Mouse (Mus musculus) neural tube, embryonic 12.5 days (tissue): ENCODE data around the gene Camkmt. TPM values are rescaled to one million over a fixed set of nuclear protein-coding genes. Genes with fewer than 3 reads are reported as not detected.

Source experiments
- ATAC-seq: fragments of 200-750 bp; cut with Nextera tagmentation; 2 replicates; pipeline ENCODE4 v1.8.0; 2017; ENCODE audit warnings: low read depth, mild to moderate bottlenecking, moderate TSS enrichment, moderate library complexity; ENCODE audit not compliant: low FRiP score
- H3K27ac ChIP-seq: fragments of 300-500 bp; sonication (generic); 2 replicates; pipeline ENCODE4 v1.5.1; 2016
- H3K27me3 ChIP-seq: fragments of 300-500 bp; sonication (generic); replicated peaks from 2 replicates; pipeline ENCODE4 v1.6.1; 2016; ENCODE audit warnings: mild to moderate bottlenecking
- H3K36me3 ChIP-seq: fragments of 300-500 bp; sonication (generic); 2 replicates; pipeline ENCODE4 v1.6.1; 2016; ENCODE audit warnings: mild to moderate bottlenecking
- H3K4me1 ChIP-seq: fragments of 300-500 bp; sonication (generic); 2 replicates; pipeline ENCODE4 v1.6.1; 2016
- H3K4me2 ChIP-seq: fragments of 300-500 bp; sonication (generic); replicated peaks from 2 replicates; pipeline ENCODE4 v1.6.1; 2016; ENCODE audit warnings: mild to moderate bottlenecking
- H3K4me3 ChIP-seq: fragments of 300-500 bp; sonication (generic); 2 replicates; pipeline ENCODE4 v1.5.1; 2016
- H3K9ac ChIP-seq: fragments of 300-500 bp; sonication (generic); 2 replicates; pipeline ENCODE4 v1.6.1; 2016; ENCODE audit warnings: mild to moderate bottlenecking
- H3K9me3 ChIP-seq: fragments of 300-500 bp; sonication (generic); 2 replicates; pipeline ENCODE4 v1.6.1; 2016; ENCODE audit warnings: mild to moderate bottlenecking
- WGBS: fragments of 180-500 bp; shearing (Covaris S2); methylation state at CpG from one replicate; pipeline ENCODE4 v1.1.7; 2016; 5-methylcytosine and 5-hydroxymethylcytosine counted together
- polyA plus RNA-seq: library from polyadenylated mRNA; unstranded; fragments of >200 nt; fragmentation: Nextera tagmentation; extraction: Ambion mirVana; gene quantifications from 2 replicates; pipeline ENCODE4 v1.2.1, GENCODE M21; 2016

Gene Camkmt
- 14.7 and 14.9 TPM in 2 replicates for polyA plus RNA-seq

DNA sequence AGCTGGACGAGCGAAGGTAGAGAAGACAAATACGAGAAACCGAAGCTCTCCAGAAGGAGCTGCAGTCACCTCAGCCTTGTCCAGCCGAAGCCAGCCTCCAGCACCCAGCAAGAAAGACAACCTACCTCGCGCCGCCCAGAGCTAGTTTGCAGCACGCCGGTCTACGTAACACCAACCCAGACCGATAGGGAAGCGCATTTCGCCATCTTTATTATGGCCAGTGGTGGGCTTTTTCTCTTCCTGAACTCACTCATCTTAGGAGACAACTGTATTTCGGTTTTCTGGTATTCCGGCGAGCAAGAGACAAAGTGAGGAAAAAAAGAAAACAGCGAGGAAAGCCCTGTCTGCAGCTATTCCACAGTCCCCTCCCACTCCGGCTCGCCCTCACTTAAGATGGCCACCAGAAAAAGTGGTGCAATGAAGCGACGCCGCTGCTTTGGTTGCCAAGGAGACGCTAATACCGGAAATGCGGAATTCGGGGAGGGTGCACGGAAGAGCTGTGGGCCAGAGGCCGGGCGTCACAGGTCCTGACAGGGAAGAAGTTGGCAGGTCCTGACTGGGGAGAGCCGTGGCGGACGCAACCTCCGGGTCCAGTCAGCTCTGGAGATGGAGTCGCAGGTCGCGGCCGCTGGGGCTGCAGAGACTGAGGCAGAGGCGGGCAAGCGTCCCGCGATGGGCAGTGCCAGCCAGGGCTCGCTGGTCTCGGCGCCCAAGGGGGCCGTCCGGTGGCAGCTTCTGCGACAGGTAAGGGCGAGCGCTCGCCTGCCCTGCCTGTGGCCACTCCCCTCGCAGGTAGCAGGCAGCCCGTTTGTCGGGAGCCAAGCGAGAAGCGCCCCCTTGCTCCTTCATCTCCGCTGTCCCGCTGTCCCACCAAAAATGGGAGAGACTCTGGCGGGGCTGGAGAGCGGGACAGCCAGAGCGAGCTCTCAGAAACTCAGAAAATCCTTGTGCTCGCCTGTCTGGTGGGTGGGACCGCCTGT, at the start of gene Camkmt, which contains the start of gene Prepl:
Gene Camkmt (plus strand): TSS at position 433 of the 980 bp plus-strand sequence.
Gene Prepl (minus strand): TSS at position 122 of the 980 bp plus-strand sequence.
- no peaks in the 10 kb centered on the region for H3K9me3 ChIP-seq
- WGBS = under 1% methylated on average over 63 of the region's 63 CpGs
- ATAC-seq = peak; percentile 98
- H3K4me2 ChIP-seq = peak within 1 kb of the TSS; percentile 85
- no peaks in the 10 kb centered on the region for H3K36me3 ChIP-seq
- peak within 1 kb of the TSS; percentile 86 for H3K4me3 ChIP-seq
- peak within 1 kb of the TSS; percentile 78 for H3K9ac ChIP-seq
- H3K4me1 ChIP-seq = peaks cover 15% of the 10 kb centered on the region
- peak within 1 kb of the TSS; percentile 54 for H3K27ac ChIP-seq
- H3K27me3 ChIP-seq = no peaks in the 10 kb centered on the region

DNA sequence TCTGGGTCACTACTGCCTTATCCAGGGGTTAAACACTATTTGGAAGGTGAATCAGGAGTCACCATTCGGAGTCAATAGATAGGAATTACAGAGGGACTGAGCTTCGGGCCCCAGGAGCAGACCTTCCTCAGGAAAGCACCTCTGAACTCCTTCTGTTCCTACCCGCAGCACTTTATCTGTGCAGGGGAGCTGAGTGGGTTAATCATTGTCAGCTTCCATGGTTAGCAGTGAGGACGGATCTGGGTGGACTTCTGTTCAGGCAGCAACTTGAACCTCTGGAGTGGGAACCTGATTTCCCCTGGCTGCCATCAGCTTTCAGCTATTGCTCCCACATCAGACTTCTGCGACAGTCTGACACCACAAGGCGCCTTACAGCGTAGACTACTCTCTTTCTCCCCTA, 49.4 kb upstream of the Camkmt start:
- Histone ChIP-seq H3K9ac (no peak overlapping the region), H3K27ac (no peak overlapping the region), H3K4me3 (no peak overlapping the region), H3K27me3 (no peaks in the 10 kb centered on the region), H3K9me3 (no peaks in the 10 kb centered on the region), H3K4me2 (no peak overlapping the region), H3K4me1 (no peaks in the 10 kb centered on the region), H3K36me3 (no peaks in the 10 kb centered on the region)
- WGBS = 75% methylated on average over 7 of the region's 7 CpGs
- no peak for ATAC-seq

DNA sequence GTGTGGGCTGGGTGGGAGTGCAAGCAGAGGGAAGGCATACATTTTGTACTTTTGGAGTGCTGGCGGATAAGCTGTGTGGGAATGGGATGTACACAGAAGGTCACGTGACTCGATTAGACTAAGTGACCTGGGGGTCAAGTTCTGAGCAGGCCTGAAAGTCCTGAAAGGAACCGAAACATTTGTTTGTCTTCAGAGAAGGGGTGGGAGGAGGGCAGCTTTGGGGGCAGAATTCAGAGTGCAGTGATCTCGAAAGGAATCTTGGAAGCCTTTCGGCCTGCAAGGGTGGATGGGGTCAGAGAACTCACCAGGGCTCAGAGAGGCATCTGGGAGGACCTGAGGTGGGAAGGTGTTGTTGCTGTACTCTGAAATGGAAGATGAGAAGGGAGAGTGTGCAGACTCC, 47.9 kb upstream of the Camkmt start:
- Histone ChIP-seq H3K27me3 (no peaks in the 10 kb centered on the region), H3K36me3 (no peaks in the 10 kb centered on the region), H3K9me3 (no peaks in the 10 kb centered on the region), H3K4me2 (no peak overlapping the region), H3K9ac (no peak overlapping the region), H3K27ac (no peak overlapping the region), H3K4me3 (no peak overlapping the region), H3K4me1 (no peaks in the 10 kb centered on the region)
- 77% methylated on average over 6 of the region's 6 CpGs for WGBS
- ATAC-seq = no peak

DNA sequence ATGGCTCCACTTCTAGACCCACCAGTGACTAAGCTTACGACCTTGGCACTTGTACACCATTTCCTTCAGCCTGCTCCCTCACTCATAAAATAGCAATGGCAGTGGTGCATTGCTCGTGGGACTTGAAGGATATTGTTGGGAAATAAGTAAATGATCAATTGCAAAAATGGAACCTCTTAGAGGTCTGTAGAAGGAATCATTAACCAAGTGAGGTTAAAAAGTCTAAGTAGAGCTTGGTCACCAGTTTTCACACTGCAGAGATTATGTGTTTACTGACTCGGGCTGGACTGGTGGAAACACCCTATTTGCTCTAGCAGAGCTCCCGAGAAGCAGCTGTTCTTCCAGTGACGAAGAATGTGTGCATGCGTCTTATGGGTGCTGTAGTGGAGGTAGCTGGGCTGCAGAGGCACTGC, 46.9 kb upstream of the Camkmt start:
- no peak for ATAC-seq
- Histone ChIP-seq H3K36me3 (no peaks in the 10 kb centered on the region), H3K27me3 (no peaks in the 10 kb centered on the region), H3K9ac (no peak overlapping the region), H3K4me1 (no peaks in the 10 kb centered on the region), H3K9me3 (no peaks in the 10 kb centered on the region), H3K4me3 (no peak overlapping the region), H3K27ac (no peak overlapping the region), H3K4me2 (no peak overlapping the region)
- WGBS = 87% methylated on average over 6 of the region's 6 CpGs

DNA sequence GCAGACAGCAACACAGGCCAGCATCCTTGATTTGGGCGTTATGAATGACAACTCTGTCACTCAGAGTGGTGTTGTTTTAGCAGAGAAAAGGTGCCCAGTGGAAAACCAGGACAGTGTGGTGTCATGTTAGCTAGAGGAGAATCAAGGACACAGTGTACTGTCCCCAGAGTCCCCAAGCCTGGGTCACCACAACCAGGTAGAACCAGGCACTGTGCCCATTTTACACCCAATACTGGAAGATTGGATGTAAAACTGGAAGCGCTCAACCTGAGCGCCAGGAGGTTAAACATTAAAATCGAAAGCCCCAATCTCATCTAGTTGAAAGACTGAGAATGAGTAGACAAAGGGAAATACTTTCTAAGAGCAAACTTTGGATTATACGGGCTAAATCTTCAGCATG, 45.9 kb upstream of the Camkmt start:
- Histone ChIP-seq H3K4me1 (no peaks in the 10 kb centered on the region), H3K9me3 (no peaks in the 10 kb centered on the region), H3K36me3 (no peaks in the 10 kb centered on the region), H3K4me2 (no peak overlapping the region), H3K9ac (no peak overlapping the region), H3K4me3 (no peak overlapping the region), H3K27me3 (no peaks in the 10 kb centered on the region), H3K27ac (no peak overlapping the region)
- 97% methylated on average over 5 of the region's 5 CpGs for WGBS
- no peak for ATAC-seq

DNA sequence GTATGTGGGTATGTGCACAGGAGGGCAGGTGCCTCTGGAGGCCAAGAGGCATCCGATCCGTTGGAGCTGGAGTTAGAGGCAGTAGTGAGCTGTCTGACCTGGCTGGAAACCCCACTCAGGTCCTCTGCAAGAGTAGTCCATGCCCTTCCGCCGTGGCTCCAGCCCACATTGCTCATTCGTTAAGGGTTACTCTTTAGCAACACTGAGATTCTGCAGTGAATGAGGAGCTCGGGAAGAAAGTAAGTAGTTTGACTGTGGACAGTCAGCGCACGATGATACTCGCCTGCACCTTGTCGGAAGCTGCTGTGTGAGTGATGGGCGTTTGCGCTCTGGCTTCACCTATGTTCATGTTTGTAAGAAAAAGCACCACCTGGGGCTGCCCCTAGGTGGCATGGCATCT, 45.2 kb upstream of the Camkmt start:
- Histone ChIP-seq H3K4me2 (no peak overlapping the region), H3K4me3 (no peak overlapping the region), H3K4me1 (no peaks in the 10 kb centered on the region), H3K9me3 (no peaks in the 10 kb centered on the region), H3K27ac (no peak overlapping the region), H3K27me3 (no peaks in the 10 kb centered on the region), H3K9ac (no peak overlapping the region), H3K36me3 (no peaks in the 10 kb centered on the region)
- no peak for ATAC-seq
- 86% methylated on average over 12 of the region's 12 CpGs for WGBS

DNA sequence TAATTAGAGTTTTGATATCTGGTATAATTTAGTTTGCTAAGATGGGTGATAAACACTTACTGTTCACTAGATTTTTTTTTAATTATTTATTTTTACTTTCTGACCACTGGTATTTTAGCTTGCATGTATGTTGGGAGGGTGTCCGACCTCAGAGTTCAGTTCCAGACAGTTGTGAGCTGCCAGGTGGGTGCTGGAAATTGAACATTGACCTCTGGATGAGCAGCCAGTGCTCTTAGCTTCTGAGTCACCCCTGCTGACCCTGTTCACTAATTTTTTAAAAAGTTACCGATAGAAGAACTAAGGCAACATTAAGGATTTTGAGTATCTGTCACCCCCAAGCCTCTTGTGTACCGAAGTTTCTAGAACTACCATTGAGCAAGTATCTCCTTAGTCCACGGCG, 42.0 kb upstream of the Camkmt start:
- H3K9ac ChIP-seq = no peak overlapping the region
- no peaks in the 10 kb centered on the region for H3K4me1 ChIP-seq
- no peak overlapping the region for H3K27ac ChIP-seq
- 94% methylated on average over 5 of the region's 5 CpGs for WGBS
- peaks cover 2% of the 10 kb centered on the region; the same call in 1 of the 2 replicates for H3K36me3 ChIP-seq
- H3K4me2 ChIP-seq = no peak overlapping the region
- H3K4me3 ChIP-seq = no peak overlapping the region
- no peak for ATAC-seq
- no peaks in the 10 kb centered on the region for H3K27me3 ChIP-seq
- no peaks in the 10 kb centered on the region for H3K9me3 ChIP-seq

DNA sequence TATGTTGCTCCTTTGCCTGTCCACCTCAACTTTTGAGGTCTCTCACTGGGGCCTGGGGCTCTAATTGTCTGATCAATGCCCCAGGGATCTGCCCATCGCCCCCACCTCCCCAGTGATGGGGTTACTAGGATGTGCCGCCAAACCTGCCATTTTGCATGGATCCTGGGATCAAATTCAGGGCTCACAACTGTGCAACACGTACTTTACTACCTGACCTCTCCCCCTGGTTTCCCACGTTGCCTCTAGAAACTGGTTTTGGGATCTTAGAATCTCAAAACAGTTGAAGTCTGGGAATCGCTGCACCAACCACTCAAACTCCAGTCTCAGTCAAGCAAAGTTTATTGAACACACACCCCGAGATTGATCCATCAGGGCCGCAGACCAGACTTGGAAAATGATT, 32.1 kb upstream of the Camkmt start:
- Histone ChIP-seq H3K9ac (no peak overlapping the region), H3K27ac (no peak overlapping the region), H3K4me2 (no peak overlapping the region), H3K4me1 (no peaks in the 10 kb centered on the region), H3K9me3 (no peaks in the 10 kb centered on the region), H3K36me3 (peaks cover 8% of the 10 kb centered on the region; the same call in 1 of the 2 replicates), H3K4me3 (no peak overlapping the region), H3K27me3 (no peaks in the 10 kb centered on the region)
- 87% methylated on average over 7 of the region's 7 CpGs for WGBS
- no peak for ATAC-seq

DNA sequence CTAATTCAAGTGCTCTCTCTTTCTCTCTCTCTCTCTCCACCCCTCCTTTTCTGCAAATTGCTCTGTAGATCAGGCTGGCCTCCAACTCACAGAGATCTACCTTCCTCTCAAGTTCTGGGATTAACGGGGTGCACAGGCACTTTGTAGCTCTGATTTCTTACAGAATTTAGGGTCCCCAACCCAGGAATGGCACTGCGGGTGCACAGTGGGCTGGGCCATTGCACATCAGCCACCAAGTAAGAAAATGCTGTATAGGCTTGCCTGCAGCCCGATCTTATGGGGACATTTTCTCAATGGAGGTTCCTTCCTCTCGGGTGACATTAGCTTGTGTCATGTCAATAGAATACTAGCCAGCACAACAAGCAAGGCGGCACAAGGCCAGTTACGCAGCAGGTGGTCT, 31.2 kb upstream of the Camkmt start:
- ATAC-seq = no peak
- Histone ChIP-seq H3K36me3 (peaks cover 15% of the 10 kb centered on the region), H3K27ac (no peak overlapping the region), H3K9me3 (no peaks in the 10 kb centered on the region), H3K27me3 (no peaks in the 10 kb centered on the region), H3K9ac (no peak overlapping the region), H3K4me2 (no peak overlapping the region), H3K4me3 (no peak overlapping the region), H3K4me1 (no peaks in the 10 kb centered on the region)
- 91% methylated on average over 6 of the region's 6 CpGs for WGBS

DNA sequence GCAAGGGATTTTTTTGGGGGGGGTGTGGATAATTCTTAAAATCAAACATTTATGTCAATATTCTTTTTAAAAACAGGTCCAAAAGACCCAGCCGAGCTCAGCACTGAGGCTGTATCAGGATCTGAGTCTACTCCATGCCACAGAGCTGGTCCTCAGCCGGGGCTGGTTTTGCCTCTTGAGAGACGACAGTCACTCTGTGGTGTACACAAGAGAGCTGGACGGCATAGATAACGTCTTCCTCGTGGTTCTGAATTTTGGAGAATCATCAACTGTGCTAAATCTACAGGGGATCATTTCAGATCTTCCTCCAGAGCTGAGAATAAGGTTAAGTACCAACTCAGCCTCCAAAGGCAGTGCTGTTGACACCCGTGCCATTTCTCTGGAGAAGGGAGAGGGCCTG, 26.8 kb upstream of the Camkmt start:
- H3K9ac ChIP-seq = no peak overlapping the region
- no peaks in the 10 kb centered on the region for H3K27me3 ChIP-seq
- no peak for ATAC-seq
- H3K36me3 ChIP-seq = peaks cover 52% of the 10 kb centered on the region
- no peak overlapping the region for H3K27ac ChIP-seq
- H3K4me1 ChIP-seq = no peaks in the 10 kb centered on the region
- no peak overlapping the region for H3K4me3 ChIP-seq
- 91% methylated on average over 7 of the region's 7 CpGs for WGBS
- no peak overlapping the region for H3K4me2 ChIP-seq
- no peaks in the 10 kb centered on the region for H3K9me3 ChIP-seq

DNA sequence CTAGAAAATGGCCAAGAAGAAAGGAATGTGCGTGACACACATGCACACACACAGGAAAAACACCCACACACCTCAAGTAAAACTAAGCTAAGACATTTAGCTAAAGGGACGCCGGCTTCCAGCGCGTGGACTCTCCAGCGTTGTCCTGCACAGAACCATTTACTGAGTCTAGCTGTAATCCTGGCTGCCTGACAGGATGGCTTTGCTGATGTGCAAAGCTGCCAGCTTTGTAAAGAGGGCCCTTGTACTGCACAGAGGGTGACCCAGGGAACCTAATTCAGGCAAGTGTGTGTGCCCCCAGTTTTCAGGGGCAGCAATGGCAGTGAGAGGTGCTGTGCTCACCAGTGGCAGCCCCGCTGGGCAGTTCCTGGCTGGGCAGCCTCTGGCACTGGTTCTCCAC, 23.0 kb upstream of the Camkmt start:
- peaks cover 81% of the 10 kb centered on the region for H3K36me3 ChIP-seq
- no peak for ATAC-seq

DNA sequence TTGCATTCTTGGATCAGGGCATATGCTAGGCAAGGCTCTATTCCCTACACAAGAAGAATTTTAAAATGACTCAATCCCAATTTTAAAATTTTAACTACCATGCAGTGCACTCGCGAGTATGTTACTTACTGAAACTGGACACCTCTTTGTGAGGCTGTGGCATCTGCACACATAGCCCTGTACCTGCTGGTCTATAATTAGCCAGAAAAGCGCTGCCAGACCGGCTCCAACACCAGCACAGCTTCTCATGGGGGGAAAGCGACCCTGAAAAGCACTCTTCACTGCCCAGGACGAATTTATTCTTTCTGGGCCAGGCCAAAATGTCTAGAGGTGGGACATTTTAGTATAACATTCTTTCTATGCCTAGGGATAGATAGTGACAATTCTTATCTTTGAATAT, 19.7 kb upstream of the Camkmt start:
- Histone ChIP-seq H3K9ac (no peak overlapping the region), H3K27ac (no peak overlapping the region), H3K4me3 (no peak overlapping the region), H3K4me1 (peaks cover 9% of the 10 kb centered on the region), H3K27me3 (no peaks in the 10 kb centered on the region), H3K4me2 (no peak overlapping the region), H3K9me3 (no peaks in the 10 kb centered on the region), H3K36me3 (peaks cover 63% of the 10 kb centered on the region)
- no peak for ATAC-seq
- 91% methylated on average over 6 of the region's 6 CpGs for WGBS

More for the DNA sequence above, 23.0 kb upstream of the Camkmt start:
- Histone ChIP-seq H3K9me3 (no peaks in the 10 kb centered on the region), H3K4me1 (no peaks in the 10 kb centered on the region; the same call in 1 of the 2 replicates), H3K4me3 (no peak overlapping the region), H3K27ac (no peak overlapping the region), H3K4me2 (no peak overlapping the region), H3K27me3 (no peaks in the 10 kb centered on the region), H3K9ac (no peak overlapping the region)
- 97% methylated on average over 7 of the region's 7 CpGs for WGBS
